In the genomic region with DNA sequence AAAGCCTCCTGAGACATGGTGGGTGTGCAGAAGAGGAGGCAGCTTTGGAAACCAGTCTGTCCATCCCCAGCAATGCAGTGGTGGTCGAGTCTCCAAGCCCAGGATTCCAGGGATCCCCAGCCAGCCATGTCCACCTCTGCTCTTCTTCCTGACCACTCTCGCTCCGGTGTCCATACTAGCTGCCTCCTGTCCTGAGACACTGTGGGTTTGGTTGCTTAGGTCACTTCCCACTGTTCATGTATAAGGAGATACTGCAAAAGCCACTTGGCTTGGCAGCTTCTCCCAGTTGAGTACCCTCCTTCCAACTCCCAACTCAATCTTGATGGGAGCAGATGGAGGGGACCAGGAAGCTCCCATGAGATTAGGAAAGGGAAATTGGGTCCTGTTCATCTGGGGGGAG, we compare ENCODE assay signal across 38 mouse cellular contexts. TPM values are rescaled to one million over a fixed set of nuclear protein-coding genes. Genes with fewer than 3 reads are reported as not detected.
"Had no signal": no experiment of that assay in that cellular context is flagged by ENCODE, and none has a peak within 500 bp of the region (broad histone marks: within the 10 kb centered on the region; RNA-seq: fewer than 3 reads in every experiment).

No protein-coding gene starts in this region.

- H3K36me3 ChIP-seq: heart, embryonic 10.5 days; heart, embryonic 12.5 days; heart, embryonic 13.5 days; heart, embryonic 15.5 days; hindbrain, embryonic 10.5 days; hindbrain, embryonic 12.5 days; hindbrain, embryonic 13.5 days; hindbrain, embryonic 15.5 days; intestine, embryonic 15.5 days; kidney, embryonic 15.5 days had no signal

- DNase-seq: heart, postnatal 10 days; heart, postnatal 14 days; heart, postnatal 36 days; heart, postnatal 4 days; kidney, adult 11 months; kidney, adult 18-20 months; kidney, adult 2 months; kidney, adult 8-10 months; kidney, adult 9 months; kidney, postnatal 10 days; kidney, postnatal 14 days; kidney, postnatal 25 days; kidney, postnatal 36 days; kidney, postnatal 4 days; layer of hippocampus, adult 9-11 months; layer of hippocampus, postnatal 36 days had no signal

- H3K4me1 ChIP-seq: heart, embryonic 10.5 days; heart, embryonic 12.5 days; heart, embryonic 13.5 days; heart, embryonic 15.5 days; intestine, embryonic 15.5 days; kidney, embryonic 15.5 days had no signal

- H3K27ac ChIP-seq: heart, embryonic 10.5 days; heart, embryonic 13.5 days; heart, embryonic 15.5 days; hindbrain, embryonic 10.5 days; hindbrain, embryonic 12.5 days; hindbrain, embryonic 13.5 days; hindbrain, embryonic 14.5 days; hindbrain, embryonic 15.5 days; hindbrain, postnatal 0 days; intestine, embryonic 15.5 days; kidney, embryonic 15.5 days; kidney, postnatal 0 days; layer of hippocampus, adult 2 months had no signal

- H3K9me3 ChIP-seq: heart, embryonic 10.5 days; heart, embryonic 12.5 days; heart, embryonic 13.5 days; heart, embryonic 15.5 days; hindbrain, embryonic 10.5 days; hindbrain, embryonic 12.5 days; hindbrain, embryonic 13.5 days; hindbrain, embryonic 15.5 days; intestine, embryonic 15.5 days; kidney, embryonic 15.5 days had no signal

- H3K4me2 ChIP-seq: heart, embryonic 11.5 days; heart, embryonic 12.5 days; heart, embryonic 13.5 days; heart, embryonic 15.5 days; hindbrain, embryonic 12.5 days; hindbrain, embryonic 13.5 days; hindbrain, embryonic 14.5 days; hindbrain, embryonic 15.5 days; intestine, embryonic 15.5 days; kidney, embryonic 15.5 days had no signal

- H3K4me3 ChIP-seq: heart, embryonic 10.5 days; heart, embryonic 12.5 days; heart, embryonic 13.5 days; heart, embryonic 15.5 days; hindbrain, embryonic 10.5 days; hindbrain, embryonic 12.5 days; hindbrain, embryonic 13.5 days; hindbrain, embryonic 15.5 days; intestine, embryonic 15.5 days; kidney, embryonic 15.5 days; layer of hippocampus, adult 2 months had no signal

- H3K27me3 ChIP-seq: hindbrain, embryonic 15.5 days had no signal

- H3K9ac ChIP-seq: heart, embryonic 12.5 days; heart, embryonic 13.5 days; heart, embryonic 15.5 days; hindbrain, embryonic 12.5 days; hindbrain, embryonic 13.5 days; hindbrain, embryonic 14.5 days; hindbrain, embryonic 15.5 days; intestine, embryonic 15.5 days; kidney, embryonic 15.5 days had no signal

- ATAC-seq: hindbrain, embryonic 16.5 days; hindbrain, postnatal 0 days; inflammation-experienced regulatory T-cells, adult 6 months; intestine, embryonic 15.5 days; intestine, embryonic 16.5 days; intestine, postnatal 0 days had no signal

RNA-seq across cellular contexts. Expression of a gene that starts 17.7 kb away (rescaled TPM):
- total RNA-seq: heart, postnatal 10 days; hematopoietic stem cell, adult 5-6 weeks had no signal
- polyA plus RNA-seq: inflammation-experienced regulatory T-cells, adult 6 months; intestine, embryonic 14.5 days; intestine, embryonic 15.5 days; intestine, embryonic 16.5 days; intestine, postnatal 0 days; kidney, embryonic 14.5 days; kidney, embryonic 15.5 days had no signal
